Mouse (Mus musculus) heart, embryonic 13.5 days (tissue): Measurements from ENCODE around the gene Plxna1. TPM values are rescaled to one million over a fixed set of nuclear protein-coding genes. Genes with fewer than 3 reads are reported as not detected.

ENCODE experiments used
- ATAC-seq: fragments of 200-750 bp; cut with Nextera tagmentation; 2 replicates; pipeline ENCODE4 v1.8.0; 2017; ENCODE audit warnings: moderate TSS enrichment; ENCODE audit not compliant: insufficient number of reproducible peaks, low FRiP score, low TSS enrichment; ENCODE audit errors: extremely low read depth
- H3K27ac ChIP-seq: fragments of 300-500 bp; sonication (generic); replicated peaks from 2 replicates; pipeline ENCODE4 v1.5.1; 2015; ENCODE audit warnings: moderate library complexity, mild to moderate bottlenecking, inconsistent platforms
- H3K27me3 ChIP-seq: fragments of 300-500 bp; sonication (generic); replicated peaks from 2 replicates; pipeline ENCODE4 v1.6.1; 2015; ENCODE audit warnings: mild to moderate bottlenecking, inconsistent platforms
- H3K36me3 ChIP-seq: fragments of 300-500 bp; sonication (generic); 2 replicates; pipeline ENCODE4 v1.6.1; 2015; ENCODE audit warnings: mild to moderate bottlenecking, inconsistent platforms
- H3K4me1 ChIP-seq: fragments of 300-500 bp; sonication (generic); 2 replicates; pipeline ENCODE4 v1.6.1; 2015; ENCODE audit warnings: inconsistent platforms
- H3K4me2 ChIP-seq: fragments of 300-500 bp; sonication (generic); 2 replicates; pipeline ENCODE4 v1.6.1; 2015; ENCODE audit warnings: inconsistent platforms, mild to moderate bottlenecking, moderate library complexity
- H3K4me3 ChIP-seq: fragments of 300-500 bp; sonication (generic); 2 replicates; pipeline ENCODE4 v1.5.1; 2015; ENCODE audit warnings: moderate library complexity, mild to moderate bottlenecking, inconsistent platforms
- H3K9ac ChIP-seq: fragments of 300-500 bp; sonication (generic); 2 replicates; pipeline ENCODE4 v1.6.1; 2015; ENCODE audit warnings: inconsistent platforms, mild to moderate bottlenecking, moderate library complexity
- H3K9me3 ChIP-seq: fragments of 300-500 bp; sonication (generic); 2 replicates; pipeline ENCODE4 v1.6.1; 2016; ENCODE audit warnings: inconsistent platforms
- WGBS: fragments of 180-500 bp; shearing (Covaris S2); methylation state at CpG from one replicate; pipeline ENCODE4 v1.1.7; 2015; ENCODE audit warnings: mixed read lengths; 5-methylcytosine and 5-hydroxymethylcytosine counted together
- polyA plus RNA-seq: library from polyadenylated mRNA; unstranded; fragments of >200 nt; fragmentation: Nextera tagmentation; extraction: Ambion mirVana; gene quantifications from 2 replicates; pipeline ENCODE4 v1.2.1, GENCODE M21; 2015

The Plxna1 gene
- polyA plus RNA-seq, 1 experiment from 2014 or later, result 9.1 TPM

- Histone ChIP-seq H3K27me3 (no peaks in the 10 kb centered on the region), H3K4me3 (no peak overlapping the region), H3K9ac (no peak overlapping the region), H3K4me1 (peaks cover 78% of the 10 kb centered on the region), H3K9me3 (no peaks in the 10 kb centered on the region), H3K27ac (0 out of 2 replicates have a peak overlapping the region, but pooled peaks have one; percentile 16), H3K36me3 (peaks cover 36% of the 10 kb centered on the region), H3K4me2 (no peak overlapping the region)
- ATAC-seq, result no peak
- 69% methylated on average over 9 of the region's 9 CpGs for WGBS
Measured at GRCm38 (mm10) chr6:89348363-89348762, 14.1 kb downstream of the Plxna1 start.

DNA sequence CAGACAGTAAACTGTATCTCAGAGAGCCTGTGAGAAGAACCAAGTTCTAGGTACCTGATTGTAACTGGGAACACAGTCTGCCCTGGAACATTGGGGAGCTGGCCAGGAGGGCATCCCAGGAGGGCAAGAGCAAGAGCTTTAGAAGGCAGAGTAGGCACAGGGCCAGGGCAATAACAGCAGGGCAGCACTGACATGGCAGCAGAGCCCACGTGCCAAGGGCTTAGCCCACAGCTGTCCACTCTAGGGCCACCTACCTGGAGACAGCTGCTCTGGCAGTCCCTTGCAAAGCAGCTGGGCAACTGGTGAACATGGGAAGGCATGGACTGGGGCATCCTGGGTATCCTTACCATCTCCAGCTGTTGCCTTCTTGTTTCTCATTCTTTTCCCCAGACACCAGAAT is 14.6 kb downstream of the Plxna1 start:
- H3K27me3 ChIP-seq, result no peaks in the 10 kb centered on the region
- ATAC-seq, result no peak
- H3K27ac ChIP-seq, result no peak overlapping the region
- peaks cover 78% of the 10 kb centered on the region for H3K4me1 ChIP-seq
- 65% methylated on average over 1 of the region's 1 CpGs for WGBS
- no peak overlapping the region for H3K9ac ChIP-seq
- peaks cover 38% of the 10 kb centered on the region for H3K36me3 ChIP-seq
- no peak overlapping the region for H3K4me2 ChIP-seq
- no peak overlapping the region for H3K4me3 ChIP-seq
- H3K9me3 ChIP-seq, result no peaks in the 10 kb centered on the region

DNA sequence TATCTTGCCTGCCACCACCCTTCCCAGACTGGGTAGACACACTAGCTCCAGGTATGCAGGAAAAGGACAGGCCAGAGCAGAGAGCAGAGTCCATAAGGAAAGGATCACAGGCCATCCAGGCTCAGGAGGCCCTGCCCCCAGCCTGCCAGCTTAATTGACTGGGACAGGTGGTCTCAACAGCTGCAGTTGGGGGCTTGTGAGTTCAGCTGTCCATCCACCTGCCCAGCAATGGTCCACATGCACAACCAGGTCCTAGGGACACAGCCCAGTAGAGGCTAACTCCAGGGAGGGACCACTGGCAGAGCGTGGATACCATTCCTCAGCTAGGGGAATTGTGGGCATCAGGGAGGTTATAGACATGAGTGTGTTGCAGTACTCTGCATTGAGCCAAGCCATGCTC is 16.6 kb downstream of the Plxna1 start:
- H3K4me2 ChIP-seq, result no peak overlapping the region
- no peak for ATAC-seq
- 88% methylated on average over 1 of the region's 1 CpGs for WGBS

DNA sequence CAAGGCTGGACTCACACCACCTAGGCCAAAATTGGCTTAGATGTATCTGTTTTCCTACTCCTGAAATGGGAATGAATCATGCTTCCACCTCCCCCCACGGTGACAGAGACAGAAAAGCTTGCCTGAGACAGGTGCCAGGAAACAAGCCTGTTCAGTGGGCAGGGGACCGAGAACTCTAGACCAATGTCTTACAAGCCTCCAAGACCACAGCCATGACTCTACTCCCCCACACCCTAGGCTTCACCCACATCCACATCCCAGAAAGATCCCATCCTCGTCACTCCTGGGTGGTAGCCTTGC is 17.0 kb downstream of the Plxna1 start:
- Histone ChIP-seq H3K27ac (peak overlapping the region; percentile 90), H3K9ac (peak overlapping the region; percentile 71), H3K4me1 (peaks cover 71% of the 10 kb centered on the region), H3K36me3 (peaks cover 56% of the 10 kb centered on the region), H3K4me3 (peak overlapping the region; percentile 20), H3K27me3 (no peaks in the 10 kb centered on the region), H3K9me3 (no peaks in the 10 kb centered on the region), H3K4me2 (peak overlapping the region; percentile 53)
- no peak for ATAC-seq
- 43% methylated on average over 3 of the region's 3 CpGs for WGBS

More for the DNA sequence above, 16.6 kb downstream of the Plxna1 start:
- Histone ChIP-seq H3K4me1 (peaks cover 71% of the 10 kb centered on the region), H3K27me3 (no peaks in the 10 kb centered on the region), H3K9me3 (no peaks in the 10 kb centered on the region), H3K9ac (peak overlapping the region; percentile 71), H3K4me3 (no peak overlapping the region), H3K27ac (peak overlapping the region; percentile 90), H3K36me3 (peaks cover 51% of the 10 kb centered on the region)

DNA sequence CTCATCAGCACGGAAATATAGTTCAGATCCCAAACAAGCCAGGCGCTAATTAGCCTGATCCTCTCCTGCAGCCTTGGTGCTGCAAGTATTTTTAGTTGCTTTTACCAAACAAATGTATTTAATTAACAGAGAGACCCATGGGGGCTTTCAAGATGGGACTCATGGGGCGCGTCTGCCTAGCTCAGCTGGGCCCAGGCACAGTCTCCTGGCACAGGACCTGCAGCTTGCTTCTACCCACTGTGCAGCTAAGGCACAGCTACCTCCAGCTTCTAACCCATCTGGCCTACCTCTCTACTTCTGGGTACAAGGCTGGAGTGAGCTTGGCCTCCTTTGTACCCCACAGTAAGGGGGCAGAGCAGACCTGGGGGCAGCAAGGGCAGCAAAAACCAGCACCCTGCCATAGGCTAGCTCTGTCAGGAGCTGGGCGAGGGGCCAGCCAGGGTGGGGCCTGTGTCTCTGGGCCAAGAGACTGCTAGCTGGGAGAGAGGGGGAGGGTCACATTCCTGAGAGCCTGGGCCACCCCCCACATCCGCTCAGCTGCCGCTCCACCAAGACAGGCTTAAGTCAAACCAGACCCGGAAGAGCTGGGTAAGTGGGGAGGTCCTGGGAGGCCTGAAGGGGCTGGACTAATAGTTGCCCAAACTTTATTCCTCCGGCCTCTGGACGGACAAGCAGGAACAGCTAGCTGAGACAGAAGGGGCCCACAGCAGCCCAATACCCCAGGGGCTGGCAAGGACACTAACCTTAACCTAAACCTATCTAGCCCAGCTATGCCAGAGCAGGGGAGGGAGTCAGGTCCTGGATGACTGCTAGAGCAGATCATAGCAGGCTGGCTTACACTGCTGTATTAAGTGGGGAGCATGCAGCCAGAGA is 17.6 kb downstream of the Plxna1 start:
- peak; percentile 80 for ATAC-seq
- peaks cover 71% of the 10 kb centered on the region for H3K4me1 ChIP-seq
- no peaks in the 10 kb centered on the region for H3K9me3 ChIP-seq
- peak overlapping the region; percentile 71 for H3K9ac ChIP-seq
- 18% methylated on average over 10 of the region's 10 CpGs for WGBS
- peak overlapping the region; percentile 20 for H3K4me3 ChIP-seq
- H3K27ac ChIP-seq, result peak overlapping the region; percentile 90
- peak overlapping the region; percentile 53 for H3K4me2 ChIP-seq
- no peaks in the 10 kb centered on the region for H3K27me3 ChIP-seq
- H3K36me3 ChIP-seq, result peaks cover 59% of the 10 kb centered on the region

GRCm38 (mm10) chr6:89341981-89342380 is 20.4 kb downstream of the Plxna1 start:
- no peak overlapping the region for H3K4me2 ChIP-seq
- H3K9ac ChIP-seq, result no peak overlapping the region
- H3K27me3 ChIP-seq, result no peaks in the 10 kb centered on the region
- peaks cover 75% of the 10 kb centered on the region for H3K4me1 ChIP-seq
- H3K9me3 ChIP-seq, result no peaks in the 10 kb centered on the region
- peaks cover 73% of the 10 kb centered on the region for H3K36me3 ChIP-seq
- H3K27ac ChIP-seq, result no peak overlapping the region
- no peak overlapping the region for H3K4me3 ChIP-seq
- 63% methylated on average over 4 of the region's 4 CpGs for WGBS
- ATAC-seq, result no peak

GRCm38 (mm10) chr6:89339447-89339846 is 23.0 kb downstream of the Plxna1 start:
- no peak overlapping the region for H3K4me3 ChIP-seq
- peak overlapping the region; percentile 58 for H3K9ac ChIP-seq
- peak overlapping the region; percentile 76 for H3K27ac ChIP-seq
- WGBS, result 54% methylated on average over 2 of the region's 2 CpGs
- H3K27me3 ChIP-seq, result no peaks in the 10 kb centered on the region
- no peak overlapping the region for H3K4me2 ChIP-seq
- peaks cover 91% of the 10 kb centered on the region for H3K36me3 ChIP-seq
- no peaks in the 10 kb centered on the region for H3K9me3 ChIP-seq
- peaks cover 58% of the 10 kb centered on the region for H3K4me1 ChIP-seq
- peak; percentile 43; the same call in 1 of the 2 replicates for ATAC-seq

GRCm38 (mm10) chr6:89338733-89339132 is 23.7 kb downstream of the Plxna1 start:
- Histone ChIP-seq H3K9me3 (no peaks in the 10 kb centered on the region), H3K27ac (peak overlapping the region; percentile 76), H3K27me3 (no peaks in the 10 kb centered on the region), H3K4me1 (peaks cover 51% of the 10 kb centered on the region), H3K4me3 (no peak overlapping the region), H3K36me3 (peaks cover 97% of the 10 kb centered on the region), H3K9ac (peak overlapping the region; percentile 58), H3K4me2 (no peak overlapping the region)
- ATAC-seq, result no peak
- 73% methylated on average over 8 of the region's 8 CpGs for WGBS

GRCm38 (mm10) chr6:89337574-89337973 is 24.8 kb downstream of the Plxna1 start:
- Histone ChIP-seq H3K4me3 (no peak overlapping the region), H3K9ac (no peak overlapping the region), H3K36me3 (peaks cover 98% of the 10 kb centered on the region), H3K27me3 (no peaks in the 10 kb centered on the region), H3K4me1 (peaks cover 41% of the 10 kb centered on the region), H3K4me2 (no peak overlapping the region), H3K27ac (no peak overlapping the region), H3K9me3 (no peaks in the 10 kb centered on the region)
- WGBS, result 85% methylated on average over 9 of the region's 9 CpGs
- no peak for ATAC-seq

DNA sequence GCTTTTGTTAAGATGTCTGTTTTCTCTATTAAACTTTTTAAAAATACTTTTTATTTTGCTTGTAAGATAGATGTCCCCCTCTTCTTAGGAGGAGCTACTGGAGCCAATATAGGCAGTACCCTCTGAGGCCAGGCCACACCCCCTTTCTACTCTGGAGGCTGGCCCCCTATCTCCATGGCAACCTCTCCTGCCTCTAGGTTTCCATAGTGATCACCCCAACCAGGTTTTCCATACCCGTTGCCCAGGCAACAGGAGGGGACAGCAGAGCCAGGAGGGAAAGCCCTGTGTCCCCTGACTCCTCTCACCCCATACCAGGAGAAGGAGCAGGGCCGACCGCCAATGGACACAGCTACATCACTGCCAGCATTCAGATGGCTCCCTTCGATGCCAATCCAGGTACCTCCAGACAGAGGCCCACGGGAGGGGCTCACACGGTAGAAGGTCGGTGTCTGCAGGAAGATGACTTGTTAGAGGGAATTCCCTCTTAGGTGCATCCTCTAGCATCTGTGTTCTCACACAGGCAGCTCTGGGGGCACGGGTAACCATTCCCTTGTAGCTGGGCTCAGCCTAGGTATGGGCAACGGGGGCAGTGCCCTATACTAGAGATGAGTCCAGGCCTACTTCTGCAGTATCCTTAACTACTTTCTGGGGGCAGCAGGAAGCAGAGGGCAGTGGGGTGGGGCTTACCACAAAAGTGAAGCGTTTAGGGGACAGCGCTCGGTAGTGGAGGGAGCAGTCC is 28.3 kb downstream of the Plxna1 start:
- H3K27me3 ChIP-seq, result no peaks in the 10 kb centered on the region
- no peak for ATAC-seq
- H3K4me3 ChIP-seq, result no peak overlapping the region
- 80% methylated on average over 12 of the region's 12 CpGs for WGBS
- H3K4me1 ChIP-seq, result peaks cover 14% of the 10 kb centered on the region
- no peak overlapping the region for H3K4me2 ChIP-seq
- H3K9me3 ChIP-seq, result no peaks in the 10 kb centered on the region
- H3K36me3 ChIP-seq, result peaks cover 98% of the 10 kb centered on the region
- H3K9ac ChIP-seq, result no peak overlapping the region
- H3K27ac ChIP-seq, result no peak overlapping the region

DNA sequence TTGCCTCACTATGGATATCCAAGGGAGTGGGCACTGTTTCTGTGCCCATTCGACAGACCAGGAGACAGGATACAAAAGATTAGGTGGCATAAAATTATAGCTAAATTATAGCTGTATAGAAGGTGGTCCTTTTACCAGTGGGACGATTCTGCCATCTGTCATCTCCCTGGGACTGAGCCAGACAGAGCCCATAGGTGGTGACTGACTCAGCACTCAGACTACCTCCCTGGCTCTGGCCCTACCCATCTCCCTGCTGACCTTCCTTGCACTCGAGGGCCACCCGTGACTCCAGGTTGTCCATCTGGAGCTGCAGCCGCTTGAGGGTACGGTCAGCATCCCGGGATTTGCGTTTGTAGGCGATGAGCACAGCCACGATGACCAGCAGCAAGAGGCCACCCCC is 31.5 kb downstream of the Plxna1 start:
- H3K4me3 ChIP-seq, result no peak overlapping the region
- 91% methylated on average over 10 of the region's 10 CpGs for WGBS
- no peaks in the 10 kb centered on the region for H3K27me3 ChIP-seq
- no peak overlapping the region for H3K4me2 ChIP-seq
- peaks cover 100% of the 10 kb centered on the region for H3K36me3 ChIP-seq
- H3K9me3 ChIP-seq, result no peaks in the 10 kb centered on the region
- H3K9ac ChIP-seq, result no peak overlapping the region
- no peak for ATAC-seq
- H3K4me1 ChIP-seq, result 0 out of 2 replicates have a peak, but pooled peaks cover 6% of the 10 kb centered on the region
- no peak overlapping the region for H3K27ac ChIP-seq
